Mouse (Mus musculus): ENCODE data around the gene Arhgdia.

- no peak for TF ChIP-seq HCFC1 (IDR thresholded peaks at IDR 0.05; ENCODE audit: borderline replicate concordance, insufficient read depth, low read length)
- no peak for TF ChIP-seq CHD2 (IDR thresholded peaks at IDR 0.05; ENCODE audit: low read depth, low read length)
- TF ChIP-seq ZC3H11A (IDR thresholded peaks at IDR 0.05; ENCODE audit: borderline replicate concordance, low read depth, low read length), result no peak
- no peak for TF ChIP-seq ZNF384 (IDR thresholded peaks at IDR 0.05; ENCODE audit: low read depth, low read length)
Measured at GRCm38 (mm10) chr11:120554834-120555233, 26.6 kb downstream of the Arhgdia start.

All from ES-E14 (cell line).